Mouse (Mus musculus) kidney, postnatal 36 days (tissue): ENCODE results near the gene Spata17.

Source experiments
- DNase-seq, 2 experiments: peaks; one replicate each; pipeline ENCODE4 v3.0.0; 2021 to 2022; ENCODE audit warnings: mixed read lengths in 2 of 2

Spata17 gene

DNA sequence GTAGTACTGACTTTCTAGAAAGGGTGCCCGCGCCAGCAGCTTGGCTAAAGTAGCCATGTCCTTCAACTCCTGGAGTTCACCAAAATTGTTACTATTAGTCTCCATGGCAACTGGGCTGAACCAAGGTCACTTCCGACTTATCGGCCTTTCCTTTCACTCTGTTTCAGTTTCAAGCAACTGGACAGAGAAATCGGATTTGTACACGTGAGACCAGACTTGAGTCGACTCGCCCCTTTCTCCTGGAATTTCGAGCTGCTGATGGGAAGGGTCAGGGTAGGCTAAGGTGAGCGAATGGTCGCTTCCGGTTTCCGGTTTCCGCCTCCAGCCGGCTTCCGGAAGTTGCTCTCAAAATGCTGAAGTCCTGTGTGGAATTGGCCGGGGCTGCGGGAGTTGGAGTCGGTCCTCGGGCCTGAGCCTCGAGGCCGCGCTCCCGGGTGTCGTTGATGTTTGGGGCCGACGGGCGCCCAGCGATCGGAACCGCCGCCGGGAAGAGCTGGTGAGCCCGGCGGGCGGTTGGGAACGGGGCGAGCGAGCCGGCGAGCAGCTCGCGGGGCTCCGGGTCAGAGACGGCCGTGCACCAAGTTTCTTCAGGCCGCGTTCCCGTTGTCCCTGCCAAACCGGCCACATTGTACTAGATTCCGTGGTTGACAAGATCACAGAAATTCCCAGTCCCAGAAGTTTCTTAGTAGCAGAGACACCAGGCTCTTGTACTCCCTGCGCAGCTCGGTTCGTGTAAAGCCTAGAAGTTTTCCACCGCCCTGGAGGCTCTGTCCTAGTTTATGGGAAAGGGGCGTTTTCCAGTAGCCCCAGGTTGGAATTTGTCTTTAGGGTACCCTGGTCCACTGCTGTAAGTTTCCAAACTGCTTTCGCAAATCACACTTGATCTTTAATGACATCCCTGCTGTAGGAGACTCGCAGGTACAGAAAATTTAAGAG lies at the start of gene Spata17, which contains the start of gene Gpatch2:
Spata17 (minus strand) TSS at position 285 of the 936 bp plus-strand sequence.
Gpatch2 (plus strand) TSS at position 328 of the 936 bp plus-strand sequence.
- peak; percentile 88 to 91 for DNase-seq

- DNase-seq = no peak
Observed at GRCm38 (mm10) chr1:187258756-187259155, 43.5 kb upstream of the Spata17 start.

DNA sequence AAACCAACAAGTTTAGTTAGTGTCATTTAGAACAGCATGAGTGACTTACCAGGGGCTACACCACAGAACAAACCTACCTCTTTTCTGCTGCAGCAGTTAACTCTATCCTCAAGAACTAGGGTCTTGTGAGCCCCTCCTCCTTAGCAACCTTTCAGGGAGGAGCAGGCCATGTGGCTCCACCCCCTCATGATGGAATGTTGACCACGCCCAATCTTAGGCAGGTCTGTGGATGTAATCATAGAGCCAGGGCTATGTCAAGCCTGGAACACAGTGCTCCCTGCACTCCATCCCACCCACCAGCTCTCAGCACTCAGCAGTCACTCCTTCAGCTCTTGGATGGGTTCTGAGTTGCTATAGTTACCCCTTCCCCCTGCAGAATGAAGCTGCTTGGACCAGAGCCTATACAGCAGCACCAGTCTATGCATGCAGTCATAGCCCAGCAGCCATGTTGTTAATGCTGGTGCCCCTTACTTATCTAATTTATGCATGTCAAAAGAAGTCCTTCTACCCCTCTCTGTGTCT lies 35.5 kb upstream of the Spata17 start:
- no peak for DNase-seq

DNA sequence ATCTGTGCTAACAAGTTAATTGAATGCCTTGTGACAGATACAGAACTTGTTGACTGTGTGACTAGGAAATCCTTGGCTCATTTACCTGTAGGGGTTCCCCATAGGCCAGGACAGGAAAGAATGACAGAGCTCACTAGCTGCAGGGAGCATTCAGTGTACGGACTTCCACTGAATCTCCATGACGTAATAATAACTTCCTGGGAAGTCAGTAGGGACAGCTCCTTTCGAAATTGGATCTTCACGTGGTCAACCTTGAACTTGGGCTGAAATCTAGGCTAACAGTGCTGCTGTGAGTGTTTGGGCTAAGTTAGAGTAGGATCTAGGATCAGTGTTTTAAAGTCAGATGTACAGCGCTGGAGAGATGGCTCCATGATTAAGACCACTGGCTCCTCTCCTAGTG lies 29.5 kb upstream of the Spata17 start:
- DNase-seq = no peak

DNA sequence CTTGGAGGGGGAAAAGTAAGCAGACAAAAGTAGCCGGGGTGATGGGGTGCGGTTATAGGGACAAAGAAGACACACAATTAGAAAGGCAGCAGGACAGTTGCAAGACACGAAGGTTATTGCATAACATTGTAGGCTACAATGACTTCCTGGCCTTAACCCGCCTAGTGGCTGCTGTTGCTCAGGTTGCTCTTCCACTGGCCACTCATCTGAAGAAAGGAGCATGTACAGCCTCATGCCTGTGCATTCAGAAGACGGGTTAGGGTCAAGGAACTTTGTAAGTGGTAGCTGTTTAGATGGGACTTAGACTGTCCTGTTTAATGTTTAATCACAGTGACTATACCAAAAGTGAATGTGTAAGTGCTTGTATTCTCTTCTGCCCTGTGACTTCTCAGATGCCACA lies 26.1 kb upstream of the Spata17 start:
- DNase-seq = peak in 1 of 2 experiments; percentile 46

DNA sequence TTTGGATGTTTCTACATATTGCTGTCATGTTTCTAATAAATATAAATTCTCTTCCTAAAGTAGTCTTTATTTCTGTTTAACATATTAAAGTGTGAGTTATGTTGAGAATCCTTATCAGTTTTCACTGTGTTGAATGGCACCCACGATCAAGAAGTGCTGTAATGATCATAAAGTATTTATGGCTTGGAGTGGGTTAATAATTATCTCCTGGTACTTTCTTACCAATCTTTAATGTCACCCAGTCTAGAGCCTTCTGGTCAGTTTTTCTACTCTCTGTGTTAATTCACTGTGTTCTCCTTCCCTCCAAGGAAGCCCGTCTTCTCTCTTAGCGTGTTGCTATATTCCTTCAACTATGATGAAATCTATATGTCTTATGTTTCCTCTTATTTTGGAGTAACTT lies 25.0 kb upstream of the Spata17 start:
- no peak for DNase-seq

DNA sequence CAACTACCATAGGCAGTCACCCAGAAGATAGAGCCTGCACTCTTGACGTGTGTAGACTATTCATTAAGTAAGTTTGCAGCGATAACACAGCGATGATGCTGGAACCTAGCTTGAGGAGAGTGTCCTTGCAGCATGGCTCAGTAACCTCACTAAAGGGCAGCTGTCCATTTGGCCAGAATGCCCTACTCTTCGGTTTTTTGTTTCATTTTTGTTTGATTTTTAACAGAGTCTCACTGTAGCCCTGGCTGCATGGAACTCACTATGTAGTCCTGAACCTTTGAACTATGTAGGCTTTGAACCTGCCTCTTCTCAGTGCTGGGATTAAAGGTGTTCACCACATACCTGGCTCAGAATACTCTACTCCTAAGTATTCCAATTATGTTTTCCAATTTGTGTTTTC lies 22.8 kb upstream of the Spata17 start:
- peak; percentile 40 to 41 for DNase-seq

- peak; percentile 38 to 44 for DNase-seq
Observed at GRCm38 (mm10) chr1:187236296-187236695, 21.0 kb upstream of the Spata17 start.

- no peak for DNase-seq
Observed at GRCm38 (mm10) chr1:187235161-187235560, 19.9 kb upstream of the Spata17 start.

- no peak for DNase-seq
Observed at GRCm38 (mm10) chr1:187232996-187233615, 17.8 kb upstream of the Spata17 start.

DNA sequence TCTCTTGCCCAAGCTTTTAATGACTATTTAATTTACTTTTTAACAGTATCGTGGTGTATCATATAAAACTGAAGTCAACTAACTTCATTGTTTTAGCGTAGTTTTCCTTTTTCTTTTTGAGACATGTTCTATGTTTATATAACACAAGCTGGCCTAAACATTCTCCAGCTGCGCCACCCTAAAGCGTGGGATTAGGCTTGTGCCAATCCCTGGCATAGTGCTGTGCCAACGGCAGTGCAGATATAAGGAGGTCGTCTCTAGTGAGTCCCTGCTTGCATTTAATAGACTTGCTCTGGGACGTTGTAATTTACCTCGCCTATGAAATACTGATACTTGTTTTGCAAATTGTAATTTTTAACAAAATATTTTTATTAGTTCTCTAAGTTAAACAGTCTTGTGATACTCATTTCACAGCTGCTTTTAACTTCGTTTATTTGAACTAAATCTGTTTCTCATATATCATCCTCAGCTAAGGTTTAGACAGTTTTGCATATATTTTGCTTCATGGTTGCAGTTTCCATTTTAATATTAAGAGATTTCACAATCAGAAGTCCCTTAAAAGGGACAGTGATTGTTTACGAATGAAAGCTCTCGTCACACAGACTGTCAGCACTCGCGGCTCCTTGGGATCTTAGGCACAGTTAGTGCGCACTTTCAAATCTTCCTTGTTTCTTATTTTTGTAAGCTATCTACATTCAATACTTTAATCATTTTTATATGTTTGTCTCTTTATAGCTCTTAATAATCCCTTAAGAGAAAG lies 17.1 kb upstream of the Spata17 start:
- DNase-seq = no peak

DNA sequence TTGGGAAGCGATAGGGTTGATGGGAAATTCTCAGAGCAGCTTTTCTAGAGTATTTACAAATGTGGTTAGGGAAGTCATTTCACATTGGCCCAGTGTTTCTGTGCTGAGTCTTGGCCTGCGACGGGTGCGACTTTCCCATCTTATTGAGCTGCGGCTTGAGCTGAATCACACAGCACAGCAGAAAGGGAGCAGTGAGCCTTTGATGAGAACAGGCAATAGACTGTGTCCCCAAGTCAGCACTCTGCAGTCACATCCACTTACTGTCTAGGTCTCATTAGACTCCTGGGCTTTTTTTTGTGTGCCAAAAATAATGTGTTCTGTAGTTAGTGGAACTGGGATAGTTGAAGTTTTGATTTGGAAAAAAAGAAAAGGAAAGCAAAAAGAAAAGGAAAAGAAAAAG lies 15.0 kb upstream of the Spata17 start:
- DNase-seq = no peak

DNA sequence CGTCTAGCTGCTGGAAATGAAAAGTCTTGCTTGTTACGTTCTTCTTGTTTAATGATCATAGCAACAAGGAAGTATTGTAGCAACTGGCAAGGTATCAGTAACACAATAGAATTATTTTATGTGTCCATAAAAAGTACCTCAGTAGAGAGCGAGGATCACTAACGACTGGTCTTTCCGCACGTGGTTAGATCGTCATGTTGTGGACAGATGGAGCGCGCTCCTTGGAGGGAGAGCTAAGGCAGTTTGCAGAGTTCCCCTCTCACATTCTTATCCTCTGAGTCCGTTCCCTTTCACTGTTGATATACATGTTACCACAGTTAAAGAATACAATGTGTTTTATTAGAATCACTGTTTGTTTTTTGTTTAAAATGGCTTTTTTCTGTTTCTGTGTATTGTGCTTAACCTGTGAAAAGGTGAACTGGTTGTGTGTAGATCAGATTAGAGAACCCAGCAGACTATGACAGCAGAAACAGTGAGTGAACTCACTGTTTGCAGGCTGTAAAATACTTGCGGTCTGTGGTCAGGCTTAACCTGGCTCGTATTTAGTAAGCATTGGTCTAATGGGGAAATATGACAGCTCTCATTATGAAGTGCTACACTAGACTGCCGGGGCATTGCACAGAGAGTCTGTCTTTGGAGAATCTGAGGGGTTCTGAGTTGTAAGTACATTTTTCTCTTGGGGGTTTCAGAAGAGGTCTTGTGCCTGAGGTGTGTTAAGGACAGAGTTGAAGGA lies 13.3 kb upstream of the Spata17 start:
- no peak for DNase-seq

DNA sequence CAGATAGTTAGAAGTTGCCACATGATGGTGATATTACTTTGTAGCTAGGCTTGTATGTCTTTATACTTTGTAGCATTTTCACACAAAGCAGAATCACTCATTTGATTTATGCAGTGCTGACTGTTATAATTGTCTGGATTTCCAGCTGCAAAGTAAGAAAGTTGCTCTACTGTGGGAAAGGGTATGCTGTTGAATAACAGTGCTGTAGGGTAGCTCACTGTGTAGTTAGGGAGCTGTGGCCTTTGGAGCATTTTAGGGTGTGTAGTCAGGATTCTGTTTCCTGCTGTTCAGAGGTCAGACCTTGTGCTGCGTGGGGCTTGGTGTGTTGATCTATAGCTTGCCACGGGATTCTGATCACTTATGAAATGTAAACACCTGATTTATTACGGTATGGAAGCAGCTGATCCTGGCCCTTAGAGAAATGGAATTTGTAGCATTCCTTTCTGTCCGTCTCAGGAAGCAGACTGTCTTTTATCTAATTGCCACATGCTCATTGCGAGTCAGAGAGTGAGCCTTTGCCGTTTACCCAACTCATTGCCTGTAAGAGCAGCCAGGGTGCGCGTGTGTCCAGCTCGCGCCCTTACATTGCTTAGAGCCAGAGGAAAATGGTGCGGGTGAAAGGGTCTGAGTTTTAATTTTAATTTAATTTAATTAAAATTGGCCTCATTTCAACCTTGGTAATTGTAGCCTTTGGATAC lies 11.2 kb upstream of the Spata17 start:
- no peak for DNase-seq

GRCm38 (mm10) chr1:187220756-187221155 lies 5.5 kb upstream of the Spata17 start:
- DNase-seq = peak; percentile 50 to 55

GRCm38 (mm10) chr1:187216620-187217410 lies 1.6 kb upstream of the Spata17 start:
- DNase-seq = no peak

DNA sequence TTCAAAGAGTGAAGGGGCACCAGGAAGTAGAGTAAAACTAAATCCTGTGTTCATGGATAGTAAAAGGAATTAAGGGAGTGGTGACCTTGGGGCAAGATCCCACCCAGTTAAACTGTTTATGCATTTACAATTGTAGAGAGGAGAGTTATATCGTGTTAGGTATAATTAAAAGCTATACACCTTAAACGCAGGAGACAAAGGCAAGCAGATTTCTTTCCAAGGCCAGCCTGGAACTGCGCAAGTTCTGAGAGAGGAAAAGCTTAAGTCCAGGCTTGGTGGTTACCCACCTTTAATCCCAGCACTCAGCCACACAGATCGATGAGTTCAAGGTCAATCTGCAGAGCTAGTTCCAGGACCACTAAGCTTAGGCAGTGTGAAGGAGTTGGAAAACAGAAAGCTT lies 4.5 kb downstream of the Spata17 start:
- DNase-seq = no peak

DNA sequence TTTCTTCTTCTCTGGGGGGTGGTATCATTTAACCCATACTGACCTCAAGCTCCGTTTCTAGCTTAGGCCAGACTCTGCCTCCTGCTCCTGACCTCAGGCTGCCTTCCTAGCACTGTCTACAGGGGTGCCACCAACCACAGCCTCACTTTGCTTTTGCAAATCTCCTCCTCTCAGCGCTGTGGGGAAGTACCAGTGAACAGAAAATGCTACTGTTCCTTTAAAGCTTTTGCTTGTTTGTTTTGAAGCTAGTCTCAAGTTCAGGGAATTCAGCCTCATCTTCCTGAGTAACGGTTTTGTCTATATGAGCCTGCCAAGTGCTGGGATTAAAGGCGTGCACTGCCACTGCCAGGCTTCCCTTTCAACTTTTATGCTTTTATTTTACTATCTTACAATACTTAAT lies 5.8 kb downstream of the Spata17 start:
- no peak for DNase-seq

GRCm38 (mm10) chr1:187205506-187205905 lies 9.8 kb downstream of the Spata17 start:
- no peak for DNase-seq

DNA sequence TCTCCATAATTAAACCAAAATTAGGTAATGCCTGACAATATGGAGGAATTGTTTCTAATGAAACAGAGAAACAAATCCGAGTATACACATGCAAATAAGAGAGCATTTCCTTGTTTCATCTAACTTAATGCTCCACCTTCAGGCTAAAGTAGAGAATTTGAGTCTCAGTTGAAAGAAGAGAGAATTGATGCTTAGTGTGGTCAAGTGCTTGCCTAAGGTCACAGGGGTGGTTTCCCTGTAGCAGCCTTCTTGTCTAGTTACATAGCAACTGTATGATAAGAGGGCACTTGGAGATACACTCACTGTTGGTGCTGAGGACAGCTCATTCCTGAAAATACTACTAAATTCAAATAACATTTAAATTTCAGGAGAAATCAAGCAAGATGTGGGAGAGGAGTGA lies 36.7 kb downstream of the Spata17 start:
- DNase-seq = no peak

DNA sequence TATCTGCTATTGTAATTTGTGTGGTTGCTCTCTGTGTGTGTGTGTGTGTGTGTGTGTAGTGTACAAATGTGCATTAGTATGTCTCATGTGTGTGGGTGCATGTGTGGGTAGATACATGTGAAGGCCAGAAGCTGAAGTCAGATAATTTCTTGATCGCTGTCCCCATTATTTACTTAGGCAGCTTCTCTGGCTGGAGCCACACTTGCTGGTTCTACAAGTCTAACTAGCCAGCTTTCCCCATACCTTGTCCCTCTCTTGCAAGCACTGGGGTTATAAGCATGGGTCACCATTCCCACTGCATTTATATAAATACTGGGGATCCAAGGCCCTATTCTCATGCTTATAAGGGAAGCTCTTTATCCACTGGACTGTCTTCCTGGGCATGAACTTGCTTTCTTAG lies 39.3 kb downstream of the Spata17 start:
- no peak for DNase-seq
